Mouse (Mus musculus) midbrain, postnatal 0 days (tissue): ENCODE measurements around the gene Bco2. TPM values are rescaled to one million over a fixed set of nuclear protein-coding genes. Genes with fewer than 3 reads are reported as not detected.

Experiments
- ATAC-seq: fragments of 200-750 bp; cut with Nextera tagmentation; 2 replicates; pipeline ENCODE4 v1.8.0; 2017; ENCODE audit warnings: moderate number of reproducible peaks, mild to moderate bottlenecking, moderate TSS enrichment, moderate library complexity; ENCODE audit not compliant: low FRiP score
- DNase-seq: peaks from one replicate; pipeline ENCODE4 v3.0.0-alpha.2; 2015; ENCODE audit warnings: low spot score
- H3K27ac ChIP-seq: fragments of 300-500 bp; sonication (generic); 2 replicates; pipeline ENCODE4 v1.5.1; 2014; ENCODE audit warnings: low read depth, mild to moderate bottlenecking, low read length, mixed read lengths
- H3K27me3 ChIP-seq: fragments of 300-500 bp; sonication (generic); 2 replicates; pipeline ENCODE4 v1.6.1; 2014; ENCODE audit warnings: low read length, control low read depth, mixed read lengths; ENCODE audit not compliant: insufficient read depth
- H3K36me3 ChIP-seq: fragments of 300-500 bp; sonication (generic); 2 replicates; pipeline ENCODE4 v1.6.1; 2014; ENCODE audit warnings: low read length, control low read depth, mixed read lengths; ENCODE audit not compliant: insufficient read depth
- H3K4me1 ChIP-seq: fragments of 300-500 bp; sonication (generic); 2 replicates; pipeline ENCODE4 v1.6.1; 2014; ENCODE audit warnings: mild to moderate bottlenecking, control low read depth, antibody characterized with exemption, low read length, mixed read lengths; ENCODE audit not compliant: insufficient read depth
- H3K4me2 ChIP-seq: fragments of 300-500 bp; sonication (generic); 2 replicates; pipeline ENCODE4 v1.6.1; 2014; ENCODE audit warnings: low read depth, mild to moderate bottlenecking, low read length, mixed read lengths; ENCODE audit not compliant: poor library complexity, severe bottlenecking
- H3K4me3 ChIP-seq: fragments of 300-500 bp; sonication (generic); 2 replicates; pipeline ENCODE4 v1.5.1; 2014; ENCODE audit warnings: low read depth, mild to moderate bottlenecking, low read length, moderate library complexity
- H3K9ac ChIP-seq: fragments of 300-500 bp; sonication (generic); replicated peaks from 2 replicates; pipeline ENCODE4 v1.6.1; 2014; ENCODE audit warnings: mild to moderate bottlenecking, low read length, moderate library complexity, mixed read lengths; ENCODE audit not compliant: poor library complexity, severe bottlenecking
- H3K9me3 ChIP-seq: fragments of 300-500 bp; sonication (generic); 2 replicates; pipeline ENCODE4 v1.6.1; 2016; ENCODE audit warnings: low read length, control low read depth
- CTCF ChIP-seq: IDR thresholded peaks from 2 replicates; pipeline ENCODE4 v1.5.1; 2016; ENCODE audit warnings: antibody characterized with exemption, mild to moderate bottlenecking
- WGBS: fragments of 180-500 bp; shearing (Covaris S2); extraction: QIAGEN DNeasy Blood & Tissue Kit; methylation state at CpG from one replicate; pipeline ENCODE4 v1.1.7; 2014; 5-methylcytosine and 5-hydroxymethylcytosine counted together
- polyA plus RNA-seq: library from polyadenylated mRNA; unstranded; fragments of >200 nt; fragmentation: Nextera tagmentation; extraction: Ambion mirVana; gene quantifications from 2 replicates; pipeline ENCODE4 v1.2.1, GENCODE M21; 2015
- total RNA-seq: library from RNA; depleted of rRNA; stranded (reverse); fragments of >200 nt; gene quantifications from 2 replicates; pipeline ENCODE4 v1.2.3, GENCODE M21; 2014

Bco2 gene
- total and polyA plus RNA-seq, 2 experiments from 2014 or later: 0.42 to 0.49 TPM

- Histone ChIP-seq H3K9ac (no peak overlapping the region), H3K4me2 (no peak overlapping the region), H3K27ac (no peak overlapping the region), H3K4me1 (no peaks in the 10 kb centered on the region), H3K9me3 (no peaks in the 10 kb centered on the region), H3K36me3 (no peaks in the 10 kb centered on the region), H3K27me3 (no peaks in the 10 kb centered on the region), H3K4me3 (no peak overlapping the region)
- ATAC-seq (no peak), DNase-seq (no peak)
- 85% methylated on average over 6 of the region's 6 CpGs for WGBS
- TF ChIP-seq CTCF: no peak
Measured at GRCm38 (mm10) chr9:50520748-50521147, 34.2 kb downstream of the Bco2 start.

GRCm38 (mm10) chr9:50518781-50519180, 36.2 kb downstream of the Bco2 start:
- ATAC-seq (no peak), DNase-seq (no peak)
- Histone ChIP-seq H3K36me3 (no peaks in the 10 kb centered on the region), H3K9me3 (no peaks in the 10 kb centered on the region), H3K27me3 (no peaks in the 10 kb centered on the region), H3K4me2 (no peak overlapping the region), H3K4me1 (no peaks in the 10 kb centered on the region), H3K27ac (no peak overlapping the region), H3K9ac (no peak overlapping the region), H3K4me3 (no peak overlapping the region)
- TF ChIP-seq CTCF: peak; percentile 54
- 9% methylated on average over 2 of the region's 2 CpGs for WGBS

- Histone ChIP-seq H3K4me3 (no peak overlapping the region), H3K4me1 (no peaks in the 10 kb centered on the region), H3K4me2 (no peak overlapping the region), H3K9ac (no peak overlapping the region), H3K36me3 (no peaks in the 10 kb centered on the region), H3K9me3 (no peaks in the 10 kb centered on the region), H3K27me3 (no peaks in the 10 kb centered on the region), H3K27ac (no peak overlapping the region)
- 87% methylated on average over 5 of the region's 5 CpGs for WGBS
- DNase-seq (no peak), ATAC-seq (no peak)
- no peak for TF ChIP-seq CTCF
Measured at GRCm38 (mm10) chr9:50515462-50515861, 39.5 kb downstream of the Bco2 start.

GRCm38 (mm10) chr9:50507570-50507969, 47.4 kb downstream of the Bco2 start:
- TF ChIP-seq CTCF: no peak
- no peak overlapping the region for H3K4me3 ChIP-seq
- no peak overlapping the region for H3K9ac ChIP-seq
- H3K9me3 ChIP-seq: no peaks in the 10 kb centered on the region
- no peaks in the 10 kb centered on the region for H3K4me1 ChIP-seq
- no peak overlapping the region for H3K27ac ChIP-seq
- no peaks in the 10 kb centered on the region for H3K27me3 ChIP-seq
- no peak overlapping the region for H3K4me2 ChIP-seq
- no peaks in the 10 kb centered on the region for H3K36me3 ChIP-seq
- ATAC-seq: no peak
- DNase-seq: no peak
- WGBS: 75% methylated on average over 7 of the region's 7 CpGs

- WGBS: 61% methylated on average over 6 of the region's 6 CpGs
- H3K36me3 ChIP-seq: no peaks in the 10 kb centered on the region
- H3K27me3 ChIP-seq: no peaks in the 10 kb centered on the region
- H3K9ac ChIP-seq: no peak overlapping the region
- no peaks in the 10 kb centered on the region for H3K4me1 ChIP-seq
- no peak overlapping the region for H3K4me3 ChIP-seq
- DNase-seq (no peak), ATAC-seq (no peak)
- TF ChIP-seq CTCF: no peak
- no peak overlapping the region for H3K4me2 ChIP-seq
- H3K9me3 ChIP-seq: no peaks in the 10 kb centered on the region
- H3K27ac ChIP-seq: no peak overlapping the region
Measured at GRCm38 (mm10) chr9:50505405-50505804, 49.6 kb downstream of the Bco2 start.

GRCm38 (mm10) chr9:50502949-50503348, 52.0 kb downstream of the Bco2 start:
- DNase-seq (no peak), ATAC-seq (no peak)
- H3K27ac ChIP-seq: no peak overlapping the region
- no peak overlapping the region for H3K9ac ChIP-seq
- no peak overlapping the region for H3K4me3 ChIP-seq
- no peaks in the 10 kb centered on the region for H3K9me3 ChIP-seq
- H3K4me2 ChIP-seq: no peak overlapping the region
- H3K4me1 ChIP-seq: no peaks in the 10 kb centered on the region
- no peaks in the 10 kb centered on the region for H3K36me3 ChIP-seq
- WGBS: 88% methylated on average over 3 of the region's 3 CpGs
- no peaks in the 10 kb centered on the region for H3K27me3 ChIP-seq
- no peak for TF ChIP-seq CTCF
